Mouse (Mus musculus) cortical plate, adult 2 months (tissue): ENCODE measurements at regions not wholly inside any gene's neighbourhood (a gene's known extent, or its start where the extent isn't known, plus 50 kb on each side); places are given as distances from the start of the nearest gene placed in this dataset.

ENCODE experiments used
- H3K27ac ChIP-seq: fragments of 200-500 bp; 2 replicates; pipeline ENCODE4 v1.5.1; 2012; ENCODE audit warnings: low read length, control low read depth, inconsistent platforms; ENCODE audit not compliant: insufficient read depth
- H3K4me1 ChIP-seq: fragments of 200-500 bp; 2 replicates; pipeline ENCODE4 v1.6.1; 2011; ENCODE audit warnings: low read length; ENCODE audit not compliant: control insufficient read depth, insufficient read depth
- H3K4me3 ChIP-seq: fragments of 200-500 bp; 2 replicates; pipeline ENCODE4 v1.5.1; 2011; ENCODE audit warnings: mild to moderate bottlenecking, low read length, control low read depth; ENCODE audit not compliant: insufficient read depth
- CTCF ChIP-seq: fragments of 200-500 bp; IDR thresholded peaks from 2 replicates; pipeline ENCODE4 v1.5.1; 2011; ENCODE audit warnings: mild to moderate bottlenecking, control low read depth, low read length; ENCODE audit not compliant: insufficient read depth; ENCODE audit errors: extremely low read depth
- POLR2A ChIP-seq: fragments of 200-500 bp; IDR thresholded peaks from 2 replicates; pipeline ENCODE4 v1.6.1; 2011; ENCODE audit warnings: mild to moderate bottlenecking, low read length, control low read depth; ENCODE audit not compliant: insufficient read depth; ENCODE audit errors: extremely low read depth

- Histone ChIP-seq H3K4me1 (no peaks in the 10 kb centered on the region), H3K4me3 (no peak overlapping the region), H3K27ac (no peak overlapping the region)
- TF ChIP-seq CTCF (no peak), POLR2A (no peak)
Observed at GRCm38 (mm10) chr8:126804115-126804514, 141.5 kb downstream of the Tomm20 start.

GRCm38 (mm10) chr8:126802641-126803040, 143.0 kb downstream of the Tomm20 start:
- no peak overlapping the region for H3K27ac ChIP-seq

GRCm38 (mm10) chr8:126800976-126801375, 144.7 kb downstream of the Tomm20 start:
- H3K4me1 ChIP-seq, result no peaks in the 10 kb centered on the region
- H3K4me3 ChIP-seq, result no peak overlapping the region
- H3K27ac ChIP-seq, result no peak overlapping the region
- no peak for TF ChIP-seq CTCF
- TF ChIP-seq POLR2A, result no peak

More at GRCm38 (mm10) chr8:126802641-126803040, 143.0 kb downstream of the Tomm20 start:
- H3K4me3 ChIP-seq, result no peak overlapping the region
- no peaks in the 10 kb centered on the region for H3K4me1 ChIP-seq
- no peak for TF ChIP-seq POLR2A
- no peak for TF ChIP-seq CTCF

- Histone ChIP-seq H3K27ac (no peak overlapping the region), H3K4me3 (no peak overlapping the region), H3K4me1 (no peaks in the 10 kb centered on the region)
- TF ChIP-seq CTCF, result no peak
- no peak for TF ChIP-seq POLR2A
Observed at GRCm38 (mm10) chr8:126797571-126798334, 147.9 kb downstream of the Tomm20 start.

- no peak overlapping the region for H3K4me3 ChIP-seq
- TF ChIP-seq CTCF (no peak), POLR2A (no peak)
- H3K27ac ChIP-seq, result no peak overlapping the region
- H3K4me1 ChIP-seq, result peaks cover 2% of the 10 kb centered on the region
Observed at GRCm38 (mm10) chr8:126793657-126794056, 152.0 kb downstream of the Tomm20 start.

- no peak overlapping the region for H3K27ac ChIP-seq
- H3K4me1 ChIP-seq, result peaks cover 2% of the 10 kb centered on the region
- no peak overlapping the region for H3K4me3 ChIP-seq
- no peak for TF ChIP-seq POLR2A
- TF ChIP-seq CTCF, result no peak
Observed at GRCm38 (mm10) chr8:126791069-126791468, 154.6 kb downstream of the Tomm20 start.

GRCm38 (mm10) chr8:126790214-126790613, 155.4 kb downstream of the Tomm20 start:
- Histone ChIP-seq H3K4me3 (no peak overlapping the region), H3K27ac (no peak overlapping the region), H3K4me1 (peaks cover 2% of the 10 kb centered on the region)
- TF ChIP-seq CTCF, result no peak

GRCm38 (mm10) chr8:126789076-126789475, 156.6 kb downstream of the Tomm20 start:
- H3K4me3 ChIP-seq, result no peak overlapping the region
- H3K27ac ChIP-seq, result no peak overlapping the region
- peaks cover 2% of the 10 kb centered on the region for H3K4me1 ChIP-seq
- TF ChIP-seq CTCF, result no peak
- no peak for TF ChIP-seq POLR2A

GRCm38 (mm10) chr8:126788669-126789068, 157.0 kb downstream of the Tomm20 start:
- no peak overlapping the region for H3K27ac ChIP-seq
- H3K4me3 ChIP-seq, result no peak overlapping the region
- no peak for TF ChIP-seq CTCF
- peaks cover 2% of the 10 kb centered on the region for H3K4me1 ChIP-seq

GRCm38 (mm10) chr8:126787398-126787797, 158.2 kb downstream of the Tomm20 start:
- no peak for TF ChIP-seq CTCF
- TF ChIP-seq POLR2A, result no peak
- no peak overlapping the region for H3K4me3 ChIP-seq
- no peak overlapping the region for H3K27ac ChIP-seq
- peaks cover 2% of the 10 kb centered on the region for H3K4me1 ChIP-seq
